Mouse (Mus musculus) adrenal gland, postnatal 4 days (tissue): Measurements from ENCODE around the gene Ccdc8. TPM values are rescaled to one million over a fixed set of nuclear protein-coding genes. Genes with fewer than 3 reads are reported as not detected.

Source experiments
- DNase-seq, 2 experiments: peaks; one replicate each; pipeline ENCODE4 v3.0.0; 2021 to 2022; ENCODE audit warnings: low spot score in 2 of 2, mixed read lengths in 2 of 2
- total RNA-seq, 2 experiments: library from RNA; stranded (reverse); gene quantifications; 2 replicates each; pipeline ENCODE4 v1.2.3; 2021

Gene Ccdc8
- total RNA-seq, 2 experiments from 2014 or later: 40.2 to 45.4 TPM

DNA sequence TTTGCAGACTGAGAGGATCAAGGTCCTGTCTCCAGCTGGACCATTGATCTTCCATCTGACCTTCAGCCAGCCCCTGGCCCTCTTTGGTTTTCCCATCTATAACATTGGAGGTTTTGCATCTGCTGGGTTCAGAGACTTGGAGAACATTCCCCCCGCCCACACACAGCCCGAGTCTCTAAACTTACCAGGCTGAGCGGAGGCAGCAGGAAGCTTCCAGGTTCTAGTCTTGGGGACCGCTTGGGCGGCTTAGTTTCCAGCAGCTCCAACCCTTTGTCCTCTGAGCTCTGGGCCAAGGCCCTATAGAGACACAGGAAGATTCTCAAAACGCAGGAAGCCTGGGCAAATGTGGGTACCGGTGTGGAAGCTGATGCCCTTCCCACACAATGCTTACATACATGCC lies 46.9 kb downstream of the Ccdc8 start:
- DNase-seq: no peak

DNA sequence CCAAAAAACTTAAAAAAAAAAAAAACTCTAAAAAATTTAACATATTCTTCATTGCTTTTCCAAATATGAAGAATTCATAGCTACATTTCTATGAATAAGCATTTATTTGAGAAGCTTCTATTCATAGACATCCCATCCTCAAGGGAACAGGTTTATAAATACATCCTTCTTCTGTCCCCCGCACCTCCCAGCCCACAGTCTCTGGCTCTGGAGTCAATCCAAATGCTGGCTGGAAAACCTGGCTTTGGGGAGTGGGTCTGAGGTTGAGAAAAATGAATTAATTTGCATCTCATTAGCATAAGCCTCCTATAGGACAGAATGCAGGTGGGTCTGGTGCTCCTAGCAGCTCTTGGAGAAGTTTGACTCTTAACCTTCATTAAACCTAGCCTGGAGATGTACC lies 53.2 kb downstream of the Ccdc8 start:
- no peak for DNase-seq

Other genes with a start within 250 kb of the Ccdc8 start
- gene Slc1a5, start 211.4 kb upstream of the Ccdc8 start, total RNA-seq: 10 to 100 TPM; 60.8 to 61.0 TPM
- gene Strn4, start 176.8 kb upstream of the Ccdc8 start, total RNA-seq: 100 to 1,000 TPM in 1 of 2 experiments, 10 to 100 TPM in 1; 96.9 to 106 TPM
- gene Fkrp, start 176.0 kb upstream of the Ccdc8 start, total RNA-seq: 10 to 100 TPM; 26.3 to 29.0 TPM
- 10 to 100 TPM; 22.0 to 22.2 TPM for gene Prkd2, start 149.8 kb upstream of the Ccdc8 start, total RNA-seq
- gene Dact3, start 117.4 kb upstream of the Ccdc8 start, total RNA-seq: 10 to 100 TPM; 12.7 to 13.7 TPM
- 1 to 10 TPM; 2.4 to 4.0 TPM for gene Gng8, start 100.9 kb upstream of the Ccdc8 start, total RNA-seq
- 1 to 10 TPM; 1.7 to 2.0 TPM for gene Ptgir, start 86.2 kb upstream of the Ccdc8 start, total RNA-seq
- 100 to 1,000 TPM; 330 to 344 TPM for gene Calm3, start 68.6 kb upstream of the Ccdc8 start, total RNA-seq
- gene Pnmal2, start 48.0 kb upstream of the Ccdc8 start, total RNA-seq: 10 to 100 TPM; 40.7 to 42.6 TPM
- 1 to 10 TPM; 7.3 to 7.8 TPM for gene Pnmal1, start 33.0 kb upstream of the Ccdc8 start, total RNA-seq
- 1 to 10 TPM; 2.2 TPM for gene Gm42372, start 9.6 kb upstream of the Ccdc8 start, total RNA-seq
- gene Ppp5c, start 35.2 kb downstream of the Ccdc8 start, total RNA-seq: 100 to 1,000 TPM in 1 of 2 experiments, 10 to 100 TPM in 1; 91.5 to 102 TPM
- gene Hif3a, start 69.7 kb downstream of the Ccdc8 start, total RNA-seq: 10 to 100 TPM; 14.3 to 17.8 TPM
- under 1 TPM; 0.39 to 0.79 TPM for gene Psg16, start 81.3 kb downstream of the Ccdc8 start, total RNA-seq
- not detected for gene Ceacam3, start 157.6 kb downstream of the Ccdc8 start, total RNA-seq
- gene Psg29, start 210.8 kb downstream of the Ccdc8 start, total RNA-seq: not detected